Mouse (Mus musculus): ENCODE measurements around the gene Zfp319.

- TF ChIP-seq POLR2A (IDR thresholded peaks at IDR 0.05; ENCODE audit: low read depth, low read length) (no peak), CTCF (IDR thresholded peaks at IDR 0.05; ENCODE audit: borderline replicate concordance, insufficient read depth, low read length) (no peak)
Observed at GRCm38 (mm10) chr8:95330367-95330766, 1.4 kb downstream of the Zfp319 start.
